Mouse (Mus musculus): ENCODE measurements around the gene Haao. TPM values are rescaled to one million over a fixed set of nuclear protein-coding genes. Genes with fewer than 3 reads are reported as not detected.

Haao gene
- polyA plus RNA-seq, 1 experiment from 2014 or later: 0.31 TPM

DNA sequence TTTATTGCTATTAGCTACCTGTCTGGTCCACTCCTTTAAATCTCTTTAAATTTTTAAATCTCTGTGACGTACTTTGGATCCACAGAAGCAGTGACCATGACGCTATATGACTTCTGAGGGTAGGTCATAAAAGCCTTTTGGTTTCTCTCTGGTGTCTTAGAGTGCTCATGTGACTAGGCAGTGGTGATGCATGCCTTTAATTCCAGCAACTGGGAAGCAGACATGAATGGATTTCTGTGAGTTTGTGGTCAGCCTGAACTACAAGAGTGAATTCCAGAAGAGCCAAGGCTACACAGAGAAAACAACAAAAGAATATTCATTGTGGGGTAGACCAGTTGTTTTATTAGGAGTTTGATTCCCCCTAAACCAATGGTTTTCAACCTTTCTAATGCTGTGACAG lies 35.0 kb upstream of the Haao start:
- Histone ChIP-seq H3K27me3 (no peaks in the 10 kb centered on the region), H3K4me2 (replicated peaks) (no peak overlapping the region), H3K9me3 (no peaks in the 10 kb centered on the region), H3K4me1 (replicated peaks) (no peaks in the 10 kb centered on the region), H3K4me3 (replicated peaks) (no peak overlapping the region), H3K36me3 (no peaks in the 10 kb centered on the region), H3K27ac (no peak overlapping the region), H3K9ac (replicated peaks) (no peak overlapping the region)
- 87% methylated on average over 2 of the region's 2 CpGs for WGBS
- no peak for ATAC-seq

DNA sequence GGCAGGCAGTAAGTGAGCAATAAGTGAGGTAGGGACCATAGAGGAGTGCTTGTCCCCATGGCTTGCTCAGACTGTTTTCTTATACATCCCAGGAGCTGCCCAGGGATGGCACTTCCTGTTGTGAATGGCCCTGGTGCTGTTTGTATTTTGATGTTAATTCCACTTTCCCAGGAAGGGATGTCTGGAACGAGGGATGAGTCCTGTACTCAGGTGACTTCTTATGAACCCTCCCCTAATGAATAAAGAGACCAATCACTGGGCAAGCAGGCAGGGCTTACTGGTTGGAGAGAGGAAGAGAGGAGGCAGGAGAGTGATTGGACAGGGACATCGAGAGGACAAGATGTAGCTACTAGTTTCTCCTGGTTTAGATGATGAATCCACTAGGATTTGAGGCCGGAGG lies 33.3 kb upstream of the Haao start:
- Histone ChIP-seq H3K36me3 (no peaks in the 10 kb centered on the region), H3K4me3 (replicated peaks) (no peak overlapping the region), H3K27ac (no peak overlapping the region), H3K9me3 (peaks cover 3% of the 10 kb centered on the region), H3K4me1 (replicated peaks) (no peaks in the 10 kb centered on the region), H3K9ac (replicated peaks) (no peak overlapping the region), H3K4me2 (replicated peaks) (no peak overlapping the region), H3K27me3 (no peaks in the 10 kb centered on the region)
- no peak for ATAC-seq
- WGBS: 81% methylated on average over 3 of the region's 3 CpGs

DNA sequence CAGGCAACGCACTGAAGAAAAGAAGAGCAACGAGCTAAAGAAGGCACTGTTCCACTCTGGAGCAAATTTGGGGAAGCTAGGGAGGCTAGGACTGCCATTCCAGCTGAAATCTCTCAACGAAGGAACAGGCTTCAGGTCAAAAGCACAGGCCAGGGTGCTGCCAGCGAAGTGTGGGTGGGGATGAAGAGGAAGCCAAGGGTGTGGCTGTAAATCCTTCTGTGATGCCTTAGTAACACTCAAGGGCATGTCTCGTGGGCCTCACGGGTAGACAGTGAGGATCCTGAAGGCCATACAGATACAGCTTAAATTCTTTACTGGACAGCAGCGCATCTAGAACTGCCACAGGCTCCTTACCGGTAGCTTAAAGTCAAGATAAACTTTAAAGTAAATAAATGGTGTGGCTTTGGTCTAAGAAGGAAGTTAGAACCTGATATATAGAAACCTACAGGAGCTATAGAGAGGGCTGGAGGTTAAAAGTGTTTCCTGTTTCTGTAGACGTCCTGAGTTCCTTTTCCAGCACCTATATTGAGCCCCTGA lies 32.5 kb upstream of the Haao start:
- WGBS: 86% methylated on average over 9 of the region's 9 CpGs
- ATAC-seq: no peak
- H3K4me1 ChIP-seq (replicated peaks): no peaks in the 10 kb centered on the region
- no peaks in the 10 kb centered on the region for H3K36me3 ChIP-seq
- no peak overlapping the region for H3K4me2 ChIP-seq (replicated peaks)
- no peaks in the 10 kb centered on the region for H3K27me3 ChIP-seq
- H3K27ac ChIP-seq: no peak overlapping the region
- no peak overlapping the region for H3K4me3 ChIP-seq (replicated peaks)
- H3K9ac ChIP-seq (replicated peaks): no peak overlapping the region
- H3K9me3 ChIP-seq: peaks cover 3% of the 10 kb centered on the region

DNA sequence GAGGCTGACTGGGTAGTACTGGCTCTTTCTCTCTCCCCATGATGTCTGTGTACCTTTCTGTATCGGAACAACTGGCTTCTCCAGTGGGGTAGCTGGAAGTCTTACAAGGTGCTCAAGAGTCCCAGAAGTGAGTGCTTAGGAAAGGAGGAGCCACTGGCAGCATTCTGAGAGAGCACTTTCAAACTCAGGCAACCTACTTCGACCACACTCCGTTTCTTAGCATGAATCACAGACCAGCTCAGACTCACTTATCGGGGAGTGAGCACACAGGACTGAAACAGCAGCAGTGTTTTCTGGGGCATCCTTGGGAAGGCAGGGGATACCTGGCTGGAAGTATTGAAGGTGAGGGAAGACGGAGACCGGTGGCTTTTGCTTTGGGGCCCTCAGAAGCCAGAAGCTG lies 31.9 kb upstream of the Haao start:
- 94% methylated on average over 6 of the region's 6 CpGs for WGBS
- H3K4me2 ChIP-seq (replicated peaks): no peak overlapping the region
- no peaks in the 10 kb centered on the region for H3K4me1 ChIP-seq (replicated peaks)
- no peak overlapping the region for H3K4me3 ChIP-seq (replicated peaks)
- H3K27me3 ChIP-seq: no peaks in the 10 kb centered on the region
- peaks cover 3% of the 10 kb centered on the region for H3K9me3 ChIP-seq
- no peak overlapping the region for H3K9ac ChIP-seq (replicated peaks)
- H3K27ac ChIP-seq: no peak overlapping the region
- no peak for ATAC-seq
- no peaks in the 10 kb centered on the region for H3K36me3 ChIP-seq

DNA sequence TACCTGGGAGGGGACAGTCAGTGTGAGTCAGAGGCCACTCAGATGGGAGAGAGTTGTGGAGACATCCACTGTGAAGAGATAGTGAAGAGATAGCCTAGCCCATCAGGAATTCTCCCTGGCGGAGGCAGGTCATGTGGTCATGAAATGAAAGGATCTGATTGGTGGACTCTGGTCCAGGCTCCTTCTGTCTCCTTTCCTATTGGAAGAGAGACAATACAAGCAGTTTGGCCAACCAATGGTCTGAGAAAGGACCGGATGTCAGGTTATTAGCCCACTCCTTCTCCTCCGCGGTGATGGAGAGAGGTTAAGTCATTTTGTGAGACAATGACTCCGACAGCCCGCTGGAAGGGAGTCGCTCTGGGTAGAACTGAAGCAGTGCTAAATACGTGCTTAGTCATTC lies 26.8 kb upstream of the Haao start:
- 73% methylated on average over 8 of the region's 8 CpGs for WGBS
- ATAC-seq: no peak
- Histone ChIP-seq H3K4me3 (replicated peaks) (no peak overlapping the region), H3K4me1 (replicated peaks) (peaks cover 3% of the 10 kb centered on the region; the same call in 1 of the 2 replicates), H3K27ac (no peak overlapping the region), H3K9ac (replicated peaks) (no peak overlapping the region), H3K27me3 (no peaks in the 10 kb centered on the region), H3K36me3 (no peaks in the 10 kb centered on the region), H3K4me2 (replicated peaks) (no peak overlapping the region), H3K9me3 (peaks cover 3% of the 10 kb centered on the region)

DNA sequence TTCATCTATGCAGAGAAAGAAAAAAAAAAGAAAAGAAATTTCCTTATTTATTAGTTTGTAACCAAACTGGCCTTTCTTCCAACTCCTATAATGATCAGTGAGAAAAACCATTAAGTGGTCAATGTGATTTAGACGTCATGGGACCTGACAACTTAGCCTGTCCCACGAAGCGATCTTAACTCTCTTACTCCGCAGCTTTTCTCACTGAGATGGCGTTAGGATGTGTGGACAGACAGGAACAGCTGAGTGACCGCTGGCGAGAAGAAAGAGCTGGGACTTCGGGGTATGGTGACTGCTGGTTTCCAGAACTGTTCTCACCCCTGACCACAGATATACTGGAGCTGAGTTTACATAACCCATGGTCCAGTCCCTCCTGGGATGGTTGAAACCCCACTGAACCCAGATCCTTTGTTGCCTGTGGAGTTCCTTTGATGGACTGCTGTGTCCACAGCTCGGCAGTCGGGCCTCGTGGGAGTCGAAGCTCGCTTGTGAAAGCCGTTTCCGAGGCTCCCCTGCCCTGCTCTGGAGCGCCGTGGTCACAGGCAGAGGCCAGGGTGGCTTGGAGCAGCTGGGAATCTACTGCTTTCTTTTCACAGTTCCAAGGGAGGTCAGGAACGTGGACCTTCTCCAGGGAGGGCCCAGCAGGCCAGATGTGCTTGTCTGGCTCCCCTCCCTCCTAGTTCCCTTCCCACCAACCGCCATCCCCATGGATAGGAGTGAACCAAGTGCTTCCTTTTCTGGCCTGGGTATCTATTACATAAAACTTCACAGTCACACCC lies 25.8 kb upstream of the Haao start:
- H3K4me2 ChIP-seq (replicated peaks): no peak overlapping the region
- WGBS: 71% methylated on average over 19 of the region's 19 CpGs
- H3K4me1 ChIP-seq (replicated peaks): peaks cover 3% of the 10 kb centered on the region; the same call in 1 of the 2 replicates

DNA sequence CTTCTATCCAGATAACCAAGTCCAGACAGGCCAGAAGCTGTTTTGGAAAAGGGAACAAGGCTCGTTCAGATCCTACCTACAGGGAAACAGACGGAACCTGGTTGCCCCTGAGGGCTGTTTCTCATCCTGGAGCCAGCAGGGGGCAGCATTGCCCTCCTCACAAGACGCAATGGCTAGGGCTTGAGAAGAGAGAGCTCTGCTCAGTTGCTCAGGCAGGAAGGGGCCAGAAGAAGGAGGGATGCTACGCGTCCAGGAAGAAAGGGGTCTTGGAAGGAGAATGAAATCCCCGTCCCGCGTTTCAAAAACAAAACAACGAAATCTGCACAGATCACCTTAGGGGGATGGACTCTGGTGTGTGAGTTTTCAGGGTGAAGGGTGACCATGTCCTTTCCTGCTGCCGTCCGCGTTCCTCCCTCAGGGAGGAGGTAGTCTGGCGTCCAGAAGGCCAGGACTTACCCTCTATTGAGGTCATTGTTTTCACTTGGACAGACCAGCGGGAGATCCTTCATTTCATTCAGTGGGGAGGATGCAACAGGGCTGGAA lies 25.1 kb upstream of the Haao start:
- Histone ChIP-seq H3K9ac (replicated peaks) (no peak overlapping the region), H3K4me1 (replicated peaks) (peaks cover 3% of the 10 kb centered on the region; the same call in 1 of the 2 replicates), H3K9me3 (peaks cover 3% of the 10 kb centered on the region), H3K4me3 (replicated peaks) (peak overlapping the region; percentile 15; the same call in 1 of the 2 replicates), H3K27ac (no peak overlapping the region), H3K4me2 (replicated peaks) (peak overlapping the region; percentile 39), H3K27me3 (no peaks in the 10 kb centered on the region), H3K36me3 (no peaks in the 10 kb centered on the region)
- peak; percentile 73 for ATAC-seq
- WGBS: 16% methylated on average over 14 of the region's 14 CpGs

More for the DNA sequence above, 25.8 kb upstream of the Haao start:
- Histone ChIP-seq H3K27me3 (no peaks in the 10 kb centered on the region), H3K4me3 (replicated peaks) (no peak overlapping the region), H3K27ac (no peak overlapping the region), H3K9ac (replicated peaks) (no peak overlapping the region), H3K9me3 (peaks cover 3% of the 10 kb centered on the region), H3K36me3 (no peaks in the 10 kb centered on the region)
- no peak for ATAC-seq

DNA sequence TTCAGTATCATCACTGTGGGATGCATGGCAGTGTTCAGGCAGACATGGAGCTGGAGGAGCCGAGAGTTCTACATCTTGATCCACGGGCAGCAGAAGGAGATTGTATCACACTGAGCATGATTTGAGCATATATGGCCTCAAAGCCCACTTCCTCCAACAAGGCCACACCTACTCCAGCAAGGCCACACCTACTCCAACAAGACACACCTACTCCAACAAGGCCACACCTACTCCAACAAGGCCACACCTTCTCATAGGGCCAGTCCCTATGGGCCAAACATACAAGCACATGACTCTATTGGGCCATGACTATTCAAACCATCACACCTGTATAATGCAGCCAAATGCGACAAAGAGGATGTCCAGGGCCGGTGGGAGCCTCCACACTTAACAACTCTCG lies 23.6 kb upstream of the Haao start:
- no peaks in the 10 kb centered on the region for H3K9me3 ChIP-seq
- no peak overlapping the region for H3K9ac ChIP-seq (replicated peaks)
- H3K36me3 ChIP-seq: no peaks in the 10 kb centered on the region
- H3K4me3 ChIP-seq (replicated peaks): no peak overlapping the region
- WGBS: 92% methylated on average over 5 of the region's 5 CpGs
- no peaks in the 10 kb centered on the region for H3K27me3 ChIP-seq
- no peak for ATAC-seq
- peaks cover 3% of the 10 kb centered on the region; the same call in 1 of the 2 replicates for H3K4me1 ChIP-seq (replicated peaks)
- H3K4me2 ChIP-seq (replicated peaks): no peak overlapping the region
- H3K27ac ChIP-seq: no peak overlapping the region

DNA sequence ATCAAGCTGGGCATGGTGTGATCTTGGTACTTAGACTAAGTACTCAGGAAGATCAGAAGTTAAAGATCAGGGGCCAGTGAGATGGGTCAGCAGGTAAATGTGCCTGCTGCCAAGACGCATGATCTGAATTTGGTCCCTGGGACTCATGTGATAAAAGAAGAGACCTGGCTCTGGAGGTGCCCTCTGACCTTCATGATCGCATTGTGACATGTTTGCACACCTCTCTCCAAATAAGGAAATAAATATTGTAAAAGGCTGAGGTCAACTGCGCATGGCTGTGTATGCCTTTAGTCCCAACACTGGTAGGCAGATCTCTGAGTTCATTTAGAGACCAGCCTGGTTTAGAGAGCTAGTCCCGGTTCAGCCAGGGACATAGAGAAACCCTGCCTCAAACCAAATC lies 22.6 kb upstream of the Haao start:
- H3K36me3 ChIP-seq: no peaks in the 10 kb centered on the region
- H3K4me1 ChIP-seq (replicated peaks): peaks cover 3% of the 10 kb centered on the region; the same call in 1 of the 2 replicates
- H3K27me3 ChIP-seq: peaks cover 2% of the 10 kb centered on the region; the same call in 1 of the 2 replicates
- H3K27ac ChIP-seq: no peak overlapping the region
- WGBS: 91% methylated on average over 4 of the region's 4 CpGs
- no peak overlapping the region for H3K4me3 ChIP-seq (replicated peaks)
- H3K9ac ChIP-seq (replicated peaks): no peak overlapping the region
- no peak for ATAC-seq
- H3K4me2 ChIP-seq (replicated peaks): no peak overlapping the region
- H3K9me3 ChIP-seq: no peaks in the 10 kb centered on the region

DNA sequence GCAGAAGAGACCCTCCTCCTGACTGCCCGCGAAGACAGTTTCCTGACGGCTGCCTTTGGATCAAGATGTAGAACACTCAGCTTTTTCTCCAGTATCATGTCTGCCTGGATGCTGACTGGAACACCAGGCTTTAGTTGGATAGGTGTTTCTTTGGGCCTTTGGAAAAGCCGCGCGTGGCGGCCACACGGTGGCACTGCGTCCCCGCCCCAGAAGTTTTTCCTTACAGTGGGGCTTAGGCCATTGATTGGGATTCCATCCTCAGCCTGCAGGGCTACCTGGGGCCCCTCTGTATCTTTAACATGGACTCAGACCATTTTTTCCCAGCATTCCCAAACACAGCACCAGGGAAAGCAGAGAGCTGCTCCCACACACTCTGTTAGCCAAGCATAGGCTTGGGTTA lies 18.8 kb upstream of the Haao start:
- Histone ChIP-seq H3K36me3 (no peaks in the 10 kb centered on the region), H3K9ac (replicated peaks) (no peak overlapping the region), H3K27ac (no peak overlapping the region), H3K4me1 (replicated peaks) (peaks cover 7% of the 10 kb centered on the region), H3K4me2 (replicated peaks) (no peak overlapping the region), H3K4me3 (replicated peaks) (no peak overlapping the region), H3K27me3 (peaks cover 9% of the 10 kb centered on the region; the same call in 1 of the 2 replicates), H3K9me3 (no peaks in the 10 kb centered on the region)
- ATAC-seq: no peak
- 15% methylated on average over 10 of the region's 10 CpGs for WGBS

DNA sequence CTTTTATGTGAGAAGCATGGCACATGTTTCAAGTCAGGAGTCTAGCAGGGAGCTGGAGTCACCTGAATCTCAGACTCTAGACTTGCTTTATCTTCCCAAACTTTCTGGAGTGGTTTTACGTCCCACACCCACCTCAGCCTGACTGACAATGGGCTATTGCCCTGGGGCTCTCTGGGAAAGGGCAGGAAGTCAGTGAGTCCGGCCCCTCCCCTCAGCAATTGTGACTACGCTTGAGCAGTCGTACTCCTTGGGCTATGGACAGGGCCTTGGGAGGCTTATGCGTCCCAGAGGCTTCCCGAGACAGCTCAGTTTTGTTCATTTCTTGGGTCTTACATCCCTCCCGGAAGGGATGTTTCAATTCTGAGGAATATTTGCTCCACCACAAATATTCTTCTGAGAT lies 17.6 kb upstream of the Haao start:
- Histone ChIP-seq H3K9me3 (no peaks in the 10 kb centered on the region), H3K27ac (no peak overlapping the region), H3K36me3 (no peaks in the 10 kb centered on the region), H3K27me3 (peaks cover 9% of the 10 kb centered on the region; the same call in 1 of the 2 replicates), H3K4me1 (replicated peaks) (peaks cover 7% of the 10 kb centered on the region), H3K4me3 (replicated peaks) (no peak overlapping the region), H3K4me2 (replicated peaks) (no peak overlapping the region), H3K9ac (replicated peaks) (no peak overlapping the region)
- ATAC-seq: no peak
- 65% methylated on average over 7 of the region's 7 CpGs for WGBS

DNA sequence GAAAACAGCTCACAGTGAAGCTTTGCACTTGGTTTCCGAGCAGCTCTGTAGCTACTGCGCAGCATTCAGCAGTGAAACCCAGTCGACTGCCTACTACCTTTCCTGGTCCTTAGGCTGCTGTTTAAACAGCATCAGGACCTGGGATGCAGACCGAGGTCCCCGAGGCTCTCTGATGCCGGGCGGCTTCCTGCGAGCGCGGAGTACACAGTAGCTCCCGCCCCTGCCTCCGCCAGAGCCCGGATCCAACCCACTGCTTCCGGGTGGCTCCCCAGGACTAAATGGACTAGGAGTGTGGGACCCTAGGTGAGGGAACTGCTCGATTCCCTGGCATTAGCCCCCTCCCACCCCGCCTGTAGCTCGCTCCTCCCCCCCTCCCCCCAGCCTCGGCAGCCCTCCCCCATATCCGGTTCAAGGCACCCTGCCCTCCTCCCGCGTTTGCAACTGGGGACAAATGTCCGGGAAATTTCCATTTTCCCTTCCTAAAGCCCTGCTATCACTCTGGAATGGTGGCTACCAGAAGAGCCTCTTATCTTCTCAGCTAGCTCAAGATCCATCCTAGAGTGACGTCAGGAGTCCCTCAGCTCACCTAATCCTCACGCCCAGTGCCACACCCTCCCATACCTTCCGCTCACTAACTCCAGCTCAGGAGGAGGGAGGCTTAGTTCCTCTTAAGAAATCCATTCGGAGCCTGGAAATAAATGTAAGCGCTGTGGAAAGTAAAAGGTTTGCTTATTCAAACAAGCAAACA lies 14.5 kb upstream of the Haao start:
- WGBS: 1% methylated on average over 27 of the region's 27 CpGs
- H3K4me1 ChIP-seq (replicated peaks): peaks cover 7% of the 10 kb centered on the region
- H3K4me3 ChIP-seq (replicated peaks): peak overlapping the region; percentile 70
- H3K27me3 ChIP-seq: peaks cover 9% of the 10 kb centered on the region; the same call in 1 of the 2 replicates
- H3K9ac ChIP-seq (replicated peaks): peak overlapping the region; percentile 70
- peak; percentile 88 for ATAC-seq
- no peaks in the 10 kb centered on the region for H3K9me3 ChIP-seq
- H3K4me2 ChIP-seq (replicated peaks): peak overlapping the region; percentile 67
- no peaks in the 10 kb centered on the region for H3K36me3 ChIP-seq
- peak overlapping the region; percentile 84 for H3K27ac ChIP-seq

Measured in midbrain, embryonic 13.5 days (tissue).